Mouse (Mus musculus) ovary, adult 18-20 months (tissue): ENCODE results near the gene Ndst4.

ENCODE experiments used
- DNase-seq: peaks from one replicate; pipeline ENCODE4 v3.0.0; 2022; ENCODE audit warnings: low spot score, mixed read lengths

Ndst4 gene

DNA sequence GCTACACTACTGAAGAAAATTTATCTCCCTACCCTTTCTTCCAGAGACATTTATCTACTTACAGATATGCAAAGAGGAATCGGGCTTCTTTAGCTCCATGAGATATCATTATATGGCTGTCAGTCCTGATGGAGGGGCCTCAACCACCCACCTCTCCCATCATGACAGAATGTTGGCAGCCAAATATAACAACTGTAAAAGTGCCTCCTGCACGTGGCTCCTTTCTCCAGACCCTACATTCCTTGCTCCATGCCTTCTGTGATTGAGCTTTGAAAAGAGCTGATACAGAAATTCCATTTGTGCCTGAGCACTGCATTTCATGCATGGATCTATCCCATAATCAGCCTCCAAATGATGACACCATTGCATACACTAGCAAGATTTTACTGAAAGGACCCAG is 331.1 kb downstream of the Ndst4 start:
- DNase-seq = no peak

- DNase-seq = no peak
These were observed 340.7 kb downstream of the Ndst4 start for GRCm38 (mm10) chr3:125744468-125745141.

DNA sequence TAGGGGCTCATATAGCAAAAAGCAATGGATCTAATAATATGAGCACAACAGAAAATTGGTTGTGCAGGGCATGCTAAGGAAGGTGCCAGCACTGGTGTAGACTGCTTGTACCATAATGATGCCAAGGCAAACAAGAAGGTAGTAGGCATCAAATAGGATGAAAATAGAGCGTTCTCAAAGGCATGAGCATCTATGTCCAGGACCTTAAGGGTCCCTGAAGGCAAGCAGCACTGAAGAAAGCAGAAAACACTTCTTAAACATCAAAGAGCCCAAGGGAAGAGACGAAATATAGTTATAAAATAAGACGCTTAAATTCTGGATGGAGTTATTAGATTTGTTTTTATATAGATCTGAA is 341.2 kb downstream of the Ndst4 start:
- no peak for DNase-seq

DNA sequence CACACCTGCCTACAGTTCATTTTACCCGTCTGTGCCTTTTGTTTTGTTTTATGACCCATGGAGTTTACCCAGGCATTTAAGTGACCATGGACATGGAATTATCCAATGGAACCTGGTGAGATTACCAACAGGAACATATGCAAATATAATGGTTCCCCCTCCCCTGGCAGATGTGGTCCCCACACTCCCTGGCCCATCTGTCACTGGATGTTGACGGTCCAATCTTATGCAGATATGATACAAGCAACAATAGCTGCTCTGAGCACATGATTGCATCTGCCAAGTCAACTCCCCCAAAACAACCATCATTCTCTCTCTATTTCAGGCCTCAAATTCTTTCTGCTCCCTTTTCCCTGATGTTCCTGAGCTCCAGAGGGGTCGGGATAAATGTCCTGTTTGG is 342.5 kb downstream of the Ndst4 start:
- DNase-seq = no peak

GRCm38 (mm10) chr3:125756911-125757310 is 353.0 kb downstream of the Ndst4 start:
- DNase-seq = no peak

- DNase-seq = no peak
These were observed 356.8 kb downstream of the Ndst4 start for GRCm38 (mm10) chr3:125760711-125761110.
